ENCODE assay signal across 20 mouse cellular contexts in genomic region chr7:44014666-44015065, GRCm38 (mm10). TPM values are rescaled to one million over a fixed set of nuclear protein-coding genes. Genes with fewer than 3 reads are reported as not detected.
DNase-seq lines count a peak whose midpoint lies in the region; ATAC-seq lines count a peak whose summit lies in the region.
"Had no signal": no experiment of that assay in that cellular context is flagged by ENCODE, and none has a peak within 500 bp of the region (broad histone marks: within the 10 kb centered on the region; RNA-seq: fewer than 3 reads in every experiment).

No protein-coding gene starts in this region.

- ATAC-seq in frontal cortex, adult (ENCODE audit: low TSS enrichment): peak; percentile 44

- peak; percentile 86 for DNase-seq in heart, adult 11 months
- DNase-seq in layer of hippocampus, adult 9-11 months: peak; percentile 13
- DNase-seq in left cerebral cortex, adult 8-10 months (ENCODE audit: low spot score in 2 of 2): peak; percentile 2 to 44
- peak; percentile 36 for DNase-seq in right cerebral cortex, adult 18-20 months
- peak; percentile 18 to 22 for DNase-seq in right cerebral cortex, postnatal 36 days (ENCODE audit: low spot score in 2 of 2)

RNA-seq across cellular contexts. Expression of gene Klk1b26, which starts 2.7 kb away (rescaled TPM):
- not detected for total RNA-seq in left cerebral cortex, adult 8-10 months (2022)
- total RNA-seq: adrenal gland, adult 18-20 months; adrenal gland, postnatal 10 days; adrenal gland, postnatal 36 days; CH12.LX; common myeloid progenitor, adult 5-6 weeks; forebrain, postnatal 0 days; G1E; heart, postnatal 14 days; heart, postnatal 4 days; hindbrain, postnatal 0 days had no signal

RNA-seq across cellular contexts. Expression of gene Klk1b11, which starts 19.0 kb away (rescaled TPM):
- not detected for total RNA-seq in left cerebral cortex, adult 8-10 months (2022)
- total RNA-seq: adrenal gland, adult 18-20 months; adrenal gland, postnatal 10 days; adrenal gland, postnatal 36 days; CH12.LX; common myeloid progenitor, adult 5-6 weeks; forebrain, postnatal 0 days; G1E; gastrocnemius, adult 2 months; gastrocnemius, postnatal 14 days; gastrocnemius, postnatal 4 days; heart, adult 2 months; heart, postnatal 14 days; heart, postnatal 4 days; hindbrain, postnatal 0 days had no signal

RNA-seq across cellular contexts. Expression of gene Klk1b27, which starts 37.4 kb away (rescaled TPM):
- not detected for total RNA-seq in left cerebral cortex, adult 8-10 months (2022)
- total RNA-seq: adrenal gland, adult 18-20 months; adrenal gland, postnatal 36 days; common myeloid progenitor, adult 5-6 weeks; forebrain, postnatal 0 days; gastrocnemius, adult 2 months; gastrocnemius, postnatal 14 days; gastrocnemius, postnatal 4 days; heart, adult 2 months; heart, postnatal 14 days; heart, postnatal 4 days; hindbrain, postnatal 0 days had no signal

RNA-seq across cellular contexts. Expression of gene Klk1b9, which starts 38.8 kb away (rescaled TPM):
- not detected for total RNA-seq in left cerebral cortex, adult 8-10 months (2022)
- total RNA-seq: adrenal gland, adult 18-20 months; adrenal gland, postnatal 10 days; adrenal gland, postnatal 36 days; CH12.LX; common myeloid progenitor, adult 5-6 weeks; forebrain, postnatal 0 days; G1E; gastrocnemius, adult 2 months; gastrocnemius, postnatal 14 days; gastrocnemius, postnatal 4 days; heart, adult 2 months; heart, postnatal 14 days; heart, postnatal 4 days; hindbrain, postnatal 0 days had no signal

RNA-seq across cellular contexts. Expression of gene Klk1b1, which starts 48.1 kb away (rescaled TPM):
- not detected for total RNA-seq in left cerebral cortex, adult 8-10 months (2022)
- total RNA-seq: adrenal gland, adult 18-20 months; adrenal gland, postnatal 10 days; adrenal gland, postnatal 36 days; CH12.LX; common myeloid progenitor, adult 5-6 weeks; forebrain, postnatal 0 days; G1E; gastrocnemius, adult 2 months; gastrocnemius, postnatal 14 days; gastrocnemius, postnatal 4 days; heart, adult 2 months; heart, postnatal 14 days; heart, postnatal 4 days; hindbrain, postnatal 0 days had no signal

Comparison
In these comparisons a context has a peak if more than half of its experiments do, and no peak if none do; other contexts are left out.
1. Peak in every context shown above with its lines: DNase-seq and ATAC-seq.
2. DNase-seq: peak in every context shown above with its lines; median percentile 86 in heart, adult 11 months; 36 in right cerebral cortex, adult 18-20 months; 23 in left cerebral cortex, adult 8-10 months; 20 in right cerebral cortex, postnatal 36 days; 13 in layer of hippocampus, adult 9-11 months.